Mouse (Mus musculus) E14TG2a.4 (cell line): ENCODE data around the gene Gm45716.

Source experiments
- CTCF ChIP-seq: conservative IDR thresholded peaks from 2 replicates; pipeline ENCODE4 v1.5.1; 2014; ENCODE audit warnings: low read length
- NANOG ChIP-seq: IDR thresholded peaks from 2 replicates; pipeline ENCODE4 v1.6.1; 2014; ENCODE audit warnings: borderline replicate concordance, low read length, mixed read lengths
- POU5F1 ChIP-seq: IDR thresholded peaks from 2 replicates; pipeline ENCODE4 v1.6.1; 2014; ENCODE audit warnings: low read length, borderline replicate concordance

DNA sequence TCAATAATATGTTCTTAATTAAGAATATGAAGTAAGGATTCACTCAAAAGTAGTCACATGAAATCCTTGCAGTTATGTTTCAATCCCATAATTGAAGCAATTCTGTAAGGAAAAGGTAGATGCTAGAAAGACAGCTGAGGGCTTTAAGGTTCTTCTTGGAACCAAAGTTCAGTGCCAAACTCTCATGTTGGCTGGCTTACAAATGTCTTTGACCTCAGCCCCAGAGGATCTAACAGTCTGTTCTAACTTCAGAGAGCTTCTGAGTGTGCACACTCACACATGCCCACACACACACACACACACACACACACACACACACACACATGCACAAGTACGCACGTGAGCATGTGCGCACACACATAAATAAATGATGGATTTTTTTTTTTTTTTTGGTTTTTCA lies 2.7 kb downstream of the Gm45716 start:
- no peak for TF ChIP-seq CTCF
- TF ChIP-seq NANOG = no peak
- no peak for TF ChIP-seq POU5F1
